Comparison of ENCODE assay signal across 9 mouse cellular contexts in the genomic region with DNA sequence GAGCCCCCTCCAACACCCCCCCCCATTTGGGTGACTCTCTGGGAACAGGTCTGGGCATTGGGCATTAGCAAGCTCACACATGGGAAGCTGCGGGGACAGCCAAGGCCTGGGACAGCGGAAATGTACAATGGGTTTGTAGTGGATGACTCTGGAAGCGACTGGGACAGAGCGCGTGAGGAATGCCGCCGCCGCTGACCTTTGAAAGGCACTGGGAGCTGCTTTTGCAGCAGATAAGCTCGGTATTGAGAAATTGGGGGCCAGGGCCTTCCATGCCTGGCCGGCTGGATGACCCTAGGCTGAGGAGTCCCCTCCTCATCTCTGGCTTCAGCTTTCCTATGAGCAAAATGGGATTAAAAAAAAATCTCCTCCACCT. TPM values are rescaled to one million over a fixed set of nuclear protein-coding genes. Genes with fewer than 3 reads are reported as not detected.
A peak's percentile ranks its signal among the peaks of the same experiment; 100 is the strongest.
DNase-seq lines count a peak whose midpoint lies in the region; ATAC-seq and TF ChIP-seq lines count a peak whose summit lies in the region.
"Had no signal": no experiment of that assay in that cellular context is flagged by ENCODE, and none has a peak within 500 bp of the region (broad histone marks: within the 10 kb centered on the region; RNA-seq: fewer than 3 reads in every experiment).

No protein-coding gene starts in this region.

- peak overlapping the region; percentile 16 for H3K4me2 ChIP-seq in lung, embryonic 15.5 days
- no peak overlapping the region for H3K4me2 ChIP-seq in embryonic facial prominence, embryonic 11.5 days (ENCODE audit: low read depth, low read length)

- no peaks in the 10 kb centered on the region for H3K9me3 ChIP-seq in lung, embryonic 15.5 days
- H3K9me3 ChIP-seq in embryonic facial prominence, embryonic 11.5 days (replicated peaks; ENCODE audit: control insufficient read depth, low read length), result no peaks in the 10 kb centered on the region

- WGBS in lung, embryonic 15.5 days, result 25% methylated on average over 10 of the region's 10 CpGs
- WGBS in embryonic facial prominence, embryonic 11.5 days, result 40% methylated on average over 10 of the region's 10 CpGs
- 77% methylated on average over 10 of the region's 10 CpGs for WGBS in small intestine, adult 2 months

- H3K27ac ChIP-seq in lung, embryonic 15.5 days, result peak overlapping the region; percentile 78
- H3K27ac ChIP-seq in embryonic facial prominence, embryonic 11.5 days (replicated peaks; ENCODE audit: low read depth, low read length), result peak overlapping the region; percentile 36; the same call in 1 of the 2 replicates
- peak overlapping the region; percentile 24; the same call in 1 of the 2 replicates for H3K27ac ChIP-seq in small intestine, adult 2 months (ENCODE audit: insufficient read depth, low read depth, low read length)

- peaks cover 83% of the 10 kb centered on the region for H3K4me1 ChIP-seq in lung, embryonic 15.5 days
- H3K4me1 ChIP-seq in embryonic facial prominence, embryonic 11.5 days (ENCODE audit: control insufficient read depth, insufficient read depth, low read length), result peaks cover 9% of the 10 kb centered on the region
- H3K4me1 ChIP-seq in small intestine, adult 2 months (ENCODE audit: control insufficient read depth, insufficient read depth, insufficient read length, low read length), result peaks cover 51% of the 10 kb centered on the region

- no peak for TF ChIP-seq CTCF in small intestine, adult 2 months (IDR thresholded peaks at IDR 0.05; ENCODE audit: extremely low read depth, insufficient read length, insufficient replicate concordance, low read depth, low read length)

- H3K27me3 ChIP-seq in lung, embryonic 15.5 days, result no peaks in the 10 kb centered on the region
- no peaks in the 10 kb centered on the region for H3K27me3 ChIP-seq in embryonic facial prominence, embryonic 11.5 days (ENCODE audit: control insufficient read depth, insufficient read depth, low read length)
- no peaks in the 10 kb centered on the region for H3K27me3 ChIP-seq in small intestine, adult 2 months (ENCODE audit: control insufficient read depth, insufficient read depth, low read length)

- H3K9ac ChIP-seq in lung, embryonic 15.5 days, result no peak overlapping the region
- no peak overlapping the region for H3K9ac ChIP-seq in embryonic facial prominence, embryonic 11.5 days (replicated peaks; ENCODE audit: low read length)

- TF ChIP-seq POLR2A in small intestine, adult 2 months (IDR thresholded peaks at IDR 0.05; ENCODE audit: low read depth, low read length), result no peak

- H3K36me3 ChIP-seq in lung, embryonic 15.5 days, result peaks cover 8% of the 10 kb centered on the region; the same call in 1 of the 2 replicates
- no peaks in the 10 kb centered on the region for H3K36me3 ChIP-seq in embryonic facial prominence, embryonic 11.5 days (replicated peaks; ENCODE audit: control insufficient read depth, insufficient read depth, low read depth, low read length)
- H3K36me3 ChIP-seq in small intestine, adult 2 months (ENCODE audit: control insufficient read depth, insufficient read depth, low read length), result peaks cover 43% of the 10 kb centered on the region

- ATAC-seq in lung, embryonic 15.5 days (ENCODE audit: borderline replicate concordance, extremely low read depth, low FRiP score, low TSS enrichment), result no peak
- ATAC-seq in embryonic facial prominence, embryonic 11.5 days (replicated peaks; ENCODE audit: insufficient number of reproducible peaks, low FRiP score, low TSS enrichment, low read depth), result no peak; the same call in 1 of the 2 replicates

- H3K4me3 ChIP-seq in lung, embryonic 15.5 days, result no peak overlapping the region
- H3K4me3 ChIP-seq in embryonic facial prominence, embryonic 11.5 days (ENCODE audit: low read depth, low read length), result no peak overlapping the region
- no peak overlapping the region; the same call in 1 of the 2 replicates for H3K4me3 ChIP-seq in small intestine, adult 2 months (ENCODE audit: low read depth, low read length)

- no peak for DNase-seq in lung, postnatal 14 days
- no peak for DNase-seq in embryonic facial prominence, embryonic 11.5 days (ENCODE audit: low spot score)
- peak; percentile 64 for DNase-seq in kidney, postnatal 10 days
- no peak for DNase-seq in layer of hippocampus, adult 9-11 months
- DNase-seq in ovary, postnatal 36 days (ENCODE audit: low spot score), result no peak
- no peak for DNase-seq in thymus, postnatal 25 days
- DNase-seq: thymus, postnatal 4 days had no signal

RNA-seq across cellular contexts. Expression of gene Epha2, which starts 8.7 kb away (rescaled TPM):
- 10.8 and 11.0 TPM in 2 replicates for polyA plus RNA-seq in lung, embryonic 15.5 days (2015; fragmentation: Nextera tagmentation; extraction: Ambion mirVana)
- 1.0 and 1.4 TPM in 2 replicates for polyA plus RNA-seq in embryonic facial prominence, embryonic 11.5 days (2014; fragmentation: Nextera tagmentation; extraction: Ambion mirVana)
- 28.3 and 86.3 TPM in 2 replicates for polyA plus RNA-seq in small intestine, adult 2 months (2012; rRNA removed)

RNA-seq across cellular contexts. Expression of gene Fam131c, which starts 58.3 kb away (rescaled TPM):
- 3.1 and 3.6 TPM in 2 replicates for polyA plus RNA-seq in lung, embryonic 15.5 days (2015; fragmentation: Nextera tagmentation; extraction: Ambion mirVana)
- polyA plus RNA-seq in embryonic facial prominence, embryonic 11.5 days (2014; fragmentation: Nextera tagmentation; extraction: Ambion mirVana), result 0.76 and 1.3 TPM in 2 replicates
- 0.77 and 1.8 TPM in 2 replicates for polyA plus RNA-seq in small intestine, adult 2 months (2012; rRNA removed)

Comparison
In these comparisons a context has a peak if more than half of its experiments do, and no peak if none do; other contexts are left out.
1. H3K27ac ChIP-seq: peak in every context shown above with its lines; median percentile 78 in lung, embryonic 15.5 days; 36 in embryonic facial prominence, embryonic 11.5 days; 24 in small intestine, adult 2 months.